Mouse (Mus musculus) heart, postnatal 4 days (tissue): ENCODE measurements around the gene Bmp2k. TPM values are rescaled to one million over a fixed set of nuclear protein-coding genes. Genes with fewer than 3 reads are reported as not detected.
A peak's percentile ranks its signal among the peaks of the same experiment; 100 is the strongest.

ENCODE experiments used
- DNase-seq: peaks from one replicate; pipeline ENCODE4 v3.0.0; 2021
- total RNA-seq, 2 experiments: library from RNA; stranded (reverse); gene quantifications; 2 replicates each; pipeline ENCODE4 v1.2.3; 2021

Bmp2k gene
- total RNA-seq, 2 experiments from 2014 or later, result 18.9 TPM

DNA sequence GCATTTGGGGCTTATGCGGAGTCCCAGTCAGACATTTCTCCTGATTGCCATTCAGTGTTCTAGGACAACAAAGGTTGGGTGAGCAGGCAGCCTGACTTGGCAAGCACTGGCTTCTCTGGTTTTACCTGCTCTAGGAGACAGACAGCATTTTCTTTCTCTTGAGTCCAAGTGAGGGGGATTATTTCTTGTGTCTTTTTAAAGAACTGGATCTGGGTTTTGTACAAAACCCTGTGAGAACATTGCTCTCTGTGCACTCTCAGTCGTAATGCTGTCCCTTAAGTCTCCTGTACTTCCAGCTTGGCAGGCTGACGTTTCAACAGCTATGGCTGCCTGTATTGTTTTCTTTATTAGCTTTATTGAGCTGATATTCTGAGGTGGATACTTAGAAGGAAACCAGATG lies 58.9 kb downstream of the Bmp2k start:
- DNase-seq, result no peak

DNA sequence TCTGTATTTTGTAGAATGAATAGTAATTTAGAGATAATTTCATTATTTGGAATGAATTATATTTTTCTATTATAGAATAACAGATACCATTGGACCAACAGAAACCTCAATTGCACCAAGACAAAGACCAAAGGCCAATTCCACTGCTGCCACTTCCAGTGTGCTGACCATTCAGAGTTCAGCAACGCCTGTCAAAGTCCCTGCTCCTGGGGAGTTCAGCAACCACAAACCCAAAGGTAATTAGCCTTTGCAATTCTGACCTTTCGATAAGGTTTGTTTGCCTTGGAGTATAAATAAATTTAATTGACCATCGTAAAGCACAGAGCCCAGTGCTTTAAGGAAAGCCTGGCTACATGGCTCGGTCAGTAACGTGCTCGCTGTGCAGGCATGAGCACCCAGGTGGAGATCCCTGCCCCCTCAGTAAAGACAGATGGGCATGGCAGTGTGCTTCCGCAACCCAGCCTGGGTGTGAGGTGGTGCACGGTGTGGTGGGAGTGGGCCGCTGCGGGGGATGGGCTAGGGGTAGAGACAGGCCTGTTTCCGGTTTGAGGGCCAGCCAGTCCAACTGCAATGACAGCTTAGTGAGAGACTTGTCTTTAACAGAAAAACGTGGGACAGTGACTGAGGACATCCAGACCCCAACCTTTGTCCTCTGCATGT lies 59.4 kb downstream of the Bmp2k start:
- no peak for DNase-seq

DNA sequence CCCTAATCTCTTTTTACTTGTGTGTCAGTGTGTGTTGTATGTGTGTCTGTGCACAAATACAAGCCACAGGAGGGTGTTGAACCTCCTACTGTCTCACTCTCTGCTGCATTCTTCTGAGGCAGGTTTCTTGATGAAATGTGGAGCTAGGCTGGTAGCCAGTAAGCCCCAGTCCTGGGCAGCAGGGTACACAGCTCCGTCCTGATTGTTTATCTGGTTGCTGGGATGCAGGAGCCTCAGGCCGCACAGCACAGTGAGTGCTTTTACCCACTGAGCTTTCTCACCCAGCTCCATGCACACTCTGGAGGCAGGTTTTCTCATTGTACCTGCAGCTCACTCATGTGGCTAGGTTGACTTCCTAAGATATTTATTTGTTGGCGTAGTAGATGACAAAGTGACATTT lies 63.4 kb downstream of the Bmp2k start:
- no peak for DNase-seq

DNA sequence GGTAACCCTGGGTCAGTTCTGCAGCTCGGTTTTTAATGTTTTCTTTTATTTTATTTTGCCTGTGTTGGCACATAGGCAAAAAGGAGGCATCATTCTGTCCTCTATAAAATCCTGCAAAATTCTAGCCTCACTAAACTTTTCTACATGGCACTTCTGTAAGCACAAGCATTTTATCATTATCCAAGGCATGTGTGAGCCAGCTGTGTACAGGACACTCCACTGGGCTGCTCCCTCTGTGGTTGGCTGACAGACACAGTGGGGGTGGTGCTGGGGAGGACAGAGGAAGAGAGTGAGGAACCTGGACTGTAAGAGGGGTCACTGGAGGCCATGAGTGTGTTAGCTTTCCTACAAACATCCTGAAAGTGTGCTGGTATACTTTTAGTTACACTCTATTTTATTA lies 64.6 kb downstream of the Bmp2k start:
- DNase-seq, result no peak

DNA sequence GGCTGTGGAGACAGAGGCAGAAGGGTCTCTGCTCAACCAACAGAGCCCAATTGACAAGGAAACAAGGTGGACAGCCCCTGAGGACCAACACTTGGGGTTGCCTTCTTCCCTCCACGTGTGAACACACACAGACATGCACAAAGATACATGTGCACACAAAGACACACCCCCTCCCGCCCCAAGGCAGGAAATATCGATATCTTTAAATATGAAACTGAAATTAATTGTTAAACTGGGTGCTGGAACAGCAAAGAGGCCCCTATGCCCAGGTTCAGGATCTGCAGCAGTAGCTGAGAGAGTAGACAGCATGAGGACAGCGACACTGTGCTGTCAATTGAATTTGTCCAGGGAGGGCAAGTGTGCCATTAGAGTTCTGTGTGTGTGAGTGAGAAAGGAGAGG lies 68.3 kb downstream of the Bmp2k start:
- DNase-seq, result no peak

DNA sequence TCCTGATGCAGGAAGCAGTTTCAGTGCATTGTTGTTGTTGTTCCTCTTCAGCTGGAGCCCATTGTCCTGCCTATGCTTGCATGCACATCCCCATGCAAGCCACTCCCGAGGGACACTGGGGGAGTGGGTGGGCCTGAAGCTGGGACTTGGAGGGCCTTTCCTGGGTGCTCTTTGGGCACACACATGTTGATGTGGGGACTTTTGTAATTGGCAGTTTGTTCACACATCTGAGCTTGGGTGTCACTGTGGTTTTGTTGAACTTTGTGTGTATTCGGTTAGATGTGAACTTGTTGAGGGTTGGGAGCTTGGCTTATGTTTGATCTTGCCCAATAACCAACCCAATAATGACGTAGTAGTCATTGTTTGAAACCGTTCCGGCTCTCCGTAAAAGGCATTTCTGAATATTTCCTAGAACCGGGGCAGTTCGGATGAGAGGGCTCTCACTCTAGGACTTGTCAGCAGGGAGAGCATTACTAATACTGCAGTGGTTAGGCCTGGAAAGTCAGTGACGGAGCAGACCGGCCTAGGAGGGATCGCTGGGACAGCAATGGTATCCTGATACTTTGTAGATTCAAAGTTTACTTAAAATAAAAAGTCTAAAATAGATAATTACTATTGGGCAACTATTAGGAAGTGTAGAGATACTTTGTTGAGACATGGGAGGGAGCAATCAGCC lies 78.1 kb downstream of the Bmp2k start:
- no peak for DNase-seq

DNA sequence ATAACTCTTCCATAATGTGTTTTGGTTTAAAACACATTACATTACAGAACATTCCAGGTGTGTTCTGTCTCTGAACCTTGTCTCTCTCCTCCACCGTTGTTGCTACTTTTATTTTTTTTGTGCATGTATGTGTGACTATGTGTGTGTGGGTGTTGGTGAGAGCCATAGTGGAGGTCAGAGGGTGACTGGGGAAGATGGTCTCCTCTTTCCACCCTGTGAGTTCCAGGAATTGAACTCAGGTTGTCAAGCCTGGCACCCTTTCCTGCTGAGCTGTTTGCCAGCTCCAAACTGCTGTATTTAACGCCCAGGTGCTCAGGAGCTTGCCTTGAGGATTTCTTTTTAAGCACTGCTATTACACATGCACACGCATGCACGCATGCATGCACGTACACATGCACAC lies 78.7 kb downstream of the Bmp2k start:
- DNase-seq, result no peak

DNA sequence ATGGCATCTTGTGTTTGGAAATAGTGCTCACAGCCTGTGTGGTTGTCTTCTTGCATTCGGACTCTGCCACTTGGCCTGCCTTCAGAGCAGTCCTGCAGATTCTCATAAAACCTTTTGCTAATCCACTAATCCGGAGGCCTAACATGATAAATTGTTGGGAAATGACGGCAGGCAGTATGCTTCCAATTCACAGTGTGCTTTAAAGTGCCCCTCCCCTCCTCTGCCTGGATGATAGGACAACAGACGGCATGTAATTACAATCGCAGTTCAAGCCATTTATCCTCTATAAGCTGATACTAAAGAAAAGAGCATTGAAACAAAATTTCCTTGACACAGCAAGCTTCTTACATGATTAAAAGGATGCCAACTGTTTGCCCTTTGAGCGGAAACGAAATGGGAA lies 80.2 kb downstream of the Bmp2k start:
- no peak for DNase-seq

DNA sequence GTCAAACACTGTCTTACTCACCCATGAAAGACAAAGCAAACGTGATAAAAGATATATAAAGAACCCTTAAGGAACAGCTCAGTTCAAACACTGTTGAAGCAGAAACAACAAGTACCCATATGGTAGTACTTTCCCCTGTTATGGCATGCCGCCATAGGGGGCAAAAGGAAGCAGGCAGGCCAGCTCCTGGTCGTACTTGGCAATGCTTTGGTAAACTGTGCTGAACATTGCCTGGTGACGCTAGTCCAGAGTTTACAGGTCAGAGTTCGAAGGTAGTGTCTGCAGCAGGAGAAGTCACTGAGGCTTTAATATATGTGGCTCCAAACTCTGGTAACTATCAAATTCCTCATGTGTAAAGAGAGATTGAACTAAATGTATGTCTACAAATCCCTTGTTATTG lies 81.2 kb downstream of the Bmp2k start:
- no peak for DNase-seq

DNA sequence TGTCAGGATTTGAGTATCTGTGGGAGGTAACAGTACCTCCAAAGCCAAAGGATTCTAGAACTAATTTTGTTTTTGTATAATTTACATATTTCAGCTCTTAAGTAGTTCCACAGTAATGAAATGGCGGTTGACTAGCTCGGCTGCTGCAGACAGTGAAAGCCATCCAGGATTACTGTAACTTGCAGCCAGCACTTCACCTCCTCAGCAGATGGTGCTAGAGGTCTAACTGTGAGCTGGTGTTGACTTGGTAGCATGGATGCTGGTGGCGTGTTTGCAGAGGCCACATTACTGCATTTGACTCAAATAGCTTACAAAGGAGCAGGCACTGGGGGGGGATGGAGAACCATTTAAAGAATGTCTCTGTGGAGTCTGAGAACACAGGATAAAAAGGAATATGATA lies 84.0 kb downstream of the Bmp2k start:
- peak; percentile 20 for DNase-seq

DNA sequence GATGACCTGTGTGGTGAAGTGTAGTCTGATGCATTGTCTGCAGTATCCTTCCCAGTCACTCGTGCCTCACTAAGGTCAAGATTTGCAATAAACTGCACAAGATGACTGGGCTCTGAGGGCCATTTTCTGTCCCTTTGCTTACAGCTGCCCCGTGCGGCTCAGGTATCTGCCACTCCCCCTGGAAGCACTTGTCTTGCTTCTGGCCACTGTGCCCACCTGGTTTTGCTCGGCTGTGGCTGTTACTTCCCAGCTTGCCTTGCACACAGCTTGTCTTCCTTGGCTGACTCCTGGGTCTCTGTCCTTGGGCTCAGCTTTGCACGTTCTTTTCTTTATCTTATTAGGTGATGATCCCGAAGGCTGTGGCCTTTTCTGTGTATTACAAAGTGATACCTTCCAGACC lies 86.2 kb downstream of the Bmp2k start:
- DNase-seq, result no peak

DNA sequence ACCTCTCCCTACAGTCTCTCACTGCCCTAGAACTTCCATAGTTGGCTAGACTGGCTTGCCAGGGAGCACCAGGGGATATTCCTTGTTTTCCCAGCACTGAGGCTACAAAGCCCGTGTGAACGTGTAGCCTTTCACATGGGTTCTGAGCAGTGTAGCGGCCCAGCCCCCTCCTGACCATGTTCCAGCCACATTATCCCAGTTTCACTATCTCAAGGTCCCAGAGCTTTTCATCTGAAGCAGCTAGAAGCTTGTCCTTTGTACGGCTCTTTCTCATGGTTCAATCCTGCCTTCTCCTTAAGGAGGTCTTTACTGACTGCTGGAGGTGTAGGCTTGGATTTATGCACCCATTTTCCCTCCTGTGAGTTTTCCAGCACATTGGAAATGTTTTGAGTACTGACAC lies 87.1 kb downstream of the Bmp2k start:
- no peak for DNase-seq

DNA sequence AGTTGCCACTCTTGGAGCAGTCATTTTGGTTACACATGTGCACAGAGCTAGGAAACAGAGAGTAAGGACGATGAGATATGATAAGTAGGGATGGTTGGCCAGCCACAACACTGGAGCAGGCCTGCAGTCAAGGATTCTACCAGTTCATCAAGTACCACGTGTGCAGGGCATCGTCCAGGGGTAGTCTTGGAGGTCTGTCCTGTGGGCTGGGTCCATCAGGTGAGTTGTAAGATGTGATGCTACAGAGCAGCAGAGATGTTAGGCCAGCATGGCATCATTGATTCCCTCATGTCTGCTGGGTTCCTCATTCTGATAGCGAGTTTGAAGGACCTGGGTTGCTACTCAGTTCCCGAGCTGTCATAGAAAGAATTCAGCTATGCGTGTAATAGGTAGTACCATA lies 87.6 kb downstream of the Bmp2k start:
- no peak for DNase-seq

DNA sequence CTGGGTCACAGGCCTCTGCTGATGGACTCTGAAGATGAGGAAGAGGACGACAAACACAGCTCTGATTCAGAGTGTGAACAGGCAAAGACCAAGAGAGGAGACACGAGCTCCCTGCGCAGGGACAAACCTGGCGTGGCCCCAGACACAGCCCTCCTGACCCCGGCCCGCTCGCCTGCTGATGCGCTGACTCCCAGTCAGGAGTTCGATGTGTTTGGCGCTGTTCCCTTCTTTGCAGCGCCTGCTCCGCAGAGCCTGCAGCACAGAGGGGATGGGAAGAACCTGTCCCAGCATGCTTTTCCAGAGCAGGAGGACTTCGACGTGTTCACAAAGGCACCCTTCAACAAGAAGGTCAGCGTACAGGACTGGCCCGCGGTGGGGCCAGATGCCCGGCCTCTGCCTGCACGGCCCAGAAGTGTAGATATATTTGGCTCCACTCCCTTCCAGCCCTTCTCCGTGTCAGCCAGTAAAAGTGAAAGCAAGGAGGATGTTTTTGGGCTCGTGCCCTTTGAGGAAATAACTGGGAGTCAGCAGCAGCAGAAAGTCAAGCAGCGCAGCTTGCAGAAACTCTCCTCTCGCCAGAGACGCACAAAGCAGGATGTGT lies 89.6 kb downstream of the Bmp2k start:
- peak; percentile 35 for DNase-seq

DNA sequence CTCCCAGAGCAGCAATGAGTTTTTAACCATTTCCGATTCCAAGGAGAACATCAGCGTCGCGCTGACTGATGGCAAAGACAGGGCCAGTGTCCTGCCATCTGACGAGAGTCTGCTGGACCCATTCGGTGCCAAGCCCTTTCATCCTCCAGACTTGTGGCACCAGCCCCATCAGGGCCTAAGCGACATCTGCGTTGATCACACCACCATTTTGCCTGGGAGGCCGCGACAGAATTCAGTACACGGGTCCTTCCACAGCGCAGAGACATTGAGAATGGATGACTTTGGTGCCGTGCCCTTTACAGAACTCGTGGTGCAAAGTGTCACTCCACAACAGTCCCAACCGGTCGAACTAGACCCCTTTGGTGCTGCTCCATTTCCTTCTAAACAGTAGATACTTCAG lies 90.3 kb downstream of the Bmp2k start:
- DNase-seq, result no peak

DNA sequence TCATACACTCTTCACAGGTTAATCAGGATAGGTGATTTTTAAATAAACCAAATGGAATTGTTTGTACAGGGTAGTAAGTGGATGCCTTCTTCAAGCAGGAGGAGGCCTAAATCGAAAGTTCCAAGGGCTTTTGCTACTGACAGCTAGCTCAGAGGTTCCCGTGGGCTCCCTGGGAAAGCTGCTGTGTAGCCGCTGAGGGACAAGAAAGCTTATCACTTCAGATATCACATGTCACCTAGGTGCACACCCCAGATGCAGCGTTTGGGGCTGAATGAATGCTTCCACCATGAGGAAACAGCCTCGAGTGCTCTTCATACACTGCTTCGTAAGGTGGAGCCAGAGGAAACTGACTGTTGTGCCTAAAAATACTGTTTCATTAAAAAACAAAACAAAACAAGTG lies 90.7 kb downstream of the Bmp2k start:
- DNase-seq, result no peak

DNA sequence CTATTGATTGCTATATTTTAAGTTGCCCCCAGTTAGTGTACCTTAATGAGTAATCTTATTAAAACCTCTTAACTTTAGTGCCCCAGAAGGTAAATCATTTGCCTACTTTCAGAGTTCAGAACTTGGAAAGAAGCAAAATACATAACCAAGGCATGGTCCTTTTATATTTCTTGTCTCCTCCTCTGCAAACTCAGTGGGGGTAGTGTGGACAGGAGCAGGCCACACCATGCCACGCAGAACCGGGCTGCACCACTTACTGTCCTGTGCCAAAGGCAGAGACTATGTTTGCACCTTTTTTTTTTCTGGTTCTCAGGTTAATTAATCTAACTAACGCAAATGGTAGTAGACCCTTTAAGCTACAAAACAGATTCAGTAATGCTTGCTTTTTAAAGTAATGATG lies 91.9 kb downstream of the Bmp2k start:
- DNase-seq, result no peak

DNA sequence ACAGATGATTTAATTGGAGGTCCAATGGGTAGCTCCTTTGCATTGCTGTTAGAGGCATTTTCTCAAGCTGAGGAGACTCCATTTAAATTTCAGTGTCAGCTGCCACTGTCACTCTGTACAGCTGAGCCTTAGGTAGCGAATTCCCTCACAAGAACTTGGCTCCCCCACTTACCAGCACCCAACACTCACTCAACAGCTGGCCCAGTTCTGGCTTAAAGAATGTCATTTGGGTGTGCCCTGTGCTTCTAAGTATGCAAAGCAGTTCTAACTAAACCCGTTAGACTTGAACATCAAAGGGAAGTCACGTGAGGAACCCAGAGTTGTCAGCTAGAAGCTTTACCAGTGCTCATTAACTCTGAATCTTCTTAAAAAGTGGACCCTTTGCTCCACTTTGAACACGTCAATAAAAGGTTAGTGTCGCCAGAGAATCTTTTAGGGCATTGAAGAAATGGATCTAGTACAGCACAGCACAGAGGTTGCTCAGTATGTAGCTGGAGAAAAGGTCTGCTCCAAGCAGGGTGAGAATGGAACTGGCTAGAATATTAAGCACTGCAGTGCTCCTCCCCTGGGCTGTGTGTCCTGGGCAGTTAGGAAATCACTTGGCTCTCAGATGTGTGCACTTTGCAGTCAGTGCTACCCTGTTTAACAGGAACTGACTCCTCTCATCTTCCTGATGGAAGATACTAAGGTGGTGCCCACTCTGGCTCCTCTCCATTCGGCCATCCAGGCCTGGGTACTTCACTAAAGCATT lies 92.7 kb downstream of the Bmp2k start:
- DNase-seq, result no peak

DNA sequence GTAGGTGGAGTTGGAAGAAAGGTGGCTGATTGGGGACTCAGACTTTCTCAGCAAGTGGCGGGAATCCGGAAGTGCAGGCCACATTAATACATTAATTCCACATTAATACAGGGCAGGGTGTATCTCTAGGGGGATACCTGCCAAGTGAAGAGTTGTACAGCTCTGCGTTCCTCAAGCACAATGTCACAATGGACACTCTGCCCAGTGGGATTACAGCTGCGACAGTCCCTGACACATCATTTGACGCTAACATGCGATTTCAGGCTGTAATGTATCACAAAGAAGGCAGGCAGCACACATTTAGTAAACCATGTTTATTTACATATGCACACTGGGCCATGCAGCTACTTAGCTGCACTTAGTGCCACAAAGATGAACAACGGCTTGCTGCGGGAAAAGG lies 95.5 kb downstream of the Bmp2k start:
- no peak for DNase-seq

DNA sequence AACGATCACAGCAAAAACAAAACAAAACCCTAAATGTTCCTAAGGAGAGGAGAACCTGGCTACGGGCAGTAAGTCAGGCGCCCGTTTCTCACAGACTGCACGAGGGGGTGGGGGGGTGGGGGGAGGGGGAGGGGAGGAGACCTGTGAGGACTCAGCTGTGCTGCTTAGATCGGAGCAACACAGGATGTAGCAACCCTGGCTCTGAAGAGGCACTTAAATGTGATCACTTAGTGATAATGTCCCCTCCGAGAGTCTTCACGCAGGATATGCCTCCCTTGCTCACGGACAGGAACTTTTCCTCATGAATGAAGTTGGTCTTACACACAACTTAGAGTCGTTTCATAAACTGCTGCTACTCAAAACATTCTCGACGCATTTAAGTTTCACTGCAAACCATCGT lies 97.8 kb downstream of the Bmp2k start:
- DNase-seq, result no peak

DNA sequence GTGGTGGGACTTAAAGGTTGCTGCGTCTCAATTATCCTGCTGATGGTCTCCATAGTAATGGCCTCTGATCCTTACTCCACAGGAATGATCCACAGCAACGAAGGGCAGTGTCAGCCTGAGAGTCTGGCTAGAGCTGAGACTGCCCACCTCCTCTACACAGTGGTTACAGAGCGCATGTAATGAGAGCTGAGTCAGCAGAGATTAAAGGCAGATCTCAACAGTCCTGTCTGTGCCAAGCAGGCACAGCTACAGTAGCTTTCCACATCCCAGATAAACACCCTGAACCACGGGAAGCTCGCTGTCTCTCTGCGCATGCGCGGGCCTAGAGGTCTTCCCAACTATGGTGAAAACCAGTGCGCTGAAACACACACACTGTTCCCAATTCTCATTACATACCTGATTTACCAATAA lies 100.1 kb downstream of the Bmp2k start:
- no peak for DNase-seq

DNA sequence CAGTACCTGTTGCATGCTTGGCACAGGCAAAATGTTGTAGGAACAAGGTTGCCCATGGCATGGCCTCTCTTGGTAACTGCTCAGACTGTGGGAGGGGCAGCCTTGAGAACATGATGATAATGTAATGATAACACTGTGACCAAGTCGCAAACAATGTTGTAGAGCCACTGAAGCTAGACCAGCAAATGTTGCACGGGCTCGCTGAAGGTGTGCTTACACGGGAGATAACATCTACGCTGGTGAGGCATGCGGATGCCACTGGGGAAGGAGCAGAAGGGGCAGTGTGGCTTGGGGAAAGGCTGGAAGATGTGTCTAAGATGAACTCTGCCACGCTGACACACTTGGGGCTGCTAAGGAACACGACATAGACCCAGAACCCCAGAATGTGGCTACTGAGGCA lies 102.5 kb downstream of the Bmp2k start:
- no peak for DNase-seq

DNA sequence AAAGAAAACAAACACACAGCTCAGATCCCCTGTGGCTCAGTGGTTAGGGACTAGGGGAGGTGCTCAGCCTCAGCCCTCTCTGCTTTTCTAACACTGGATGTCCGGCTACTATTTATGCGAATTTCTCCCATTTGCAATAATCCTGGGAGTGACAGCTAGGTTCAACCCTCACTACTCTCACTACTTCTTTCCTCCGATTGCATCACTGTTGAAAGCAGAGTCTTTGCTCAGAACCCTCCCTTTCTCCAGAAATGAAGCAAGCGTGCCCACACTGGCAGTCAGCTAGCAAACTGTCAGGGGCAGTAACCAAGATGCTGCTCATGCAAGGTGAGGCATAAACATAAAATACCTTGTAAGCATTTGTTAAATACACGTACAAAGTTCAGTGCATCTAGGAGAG lies 110.8 kb downstream of the Bmp2k start:
- DNase-seq, result no peak

DNA sequence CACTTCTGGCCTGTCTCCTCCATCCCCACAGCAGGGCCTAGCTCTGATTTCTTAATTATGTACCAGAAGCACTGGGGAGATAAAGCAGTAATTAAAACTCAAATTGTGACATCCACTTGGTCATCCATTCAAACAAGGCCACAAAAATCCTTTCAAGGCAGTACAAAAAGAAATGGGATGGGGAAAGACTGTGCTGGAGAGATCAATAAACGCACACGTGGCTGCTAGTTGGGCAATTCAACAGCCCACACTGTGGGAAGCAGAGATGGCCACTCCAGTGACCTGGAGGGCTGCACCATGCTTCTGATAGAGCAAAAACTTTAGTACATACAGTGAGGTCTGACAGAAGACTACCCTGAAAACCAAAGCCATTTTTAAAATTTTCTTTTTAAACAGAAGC lies 112.6 kb downstream of the Bmp2k start:
- no peak for DNase-seq
